Mouse (Mus musculus): ENCODE data around the gene Col23a1.

Col23a1 gene

DNA sequence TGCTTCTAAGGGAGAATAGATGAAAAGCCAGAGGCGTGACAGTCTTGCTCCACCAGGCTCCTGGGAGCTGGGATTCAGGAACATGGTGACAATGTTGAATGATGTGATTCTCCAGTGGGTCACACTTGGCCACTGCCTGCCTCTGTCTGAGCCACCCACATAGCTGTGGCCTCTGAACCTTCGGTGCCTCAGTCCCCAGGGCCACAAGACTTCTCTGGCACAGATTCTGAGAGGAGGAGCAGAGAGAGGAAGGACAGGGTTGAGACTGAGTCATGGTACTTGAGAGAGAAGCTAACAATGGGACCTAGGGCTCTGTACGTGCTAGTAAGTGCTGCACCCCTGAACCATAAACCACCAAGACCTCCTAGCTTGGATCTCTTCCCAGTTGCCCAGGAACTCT is 141.6 kb downstream of the Col23a1 start:
- no peak for DNase-seq (ENCODE audit: low read depth in 2 of 2, low spot score in 2 of 2)

DNA sequence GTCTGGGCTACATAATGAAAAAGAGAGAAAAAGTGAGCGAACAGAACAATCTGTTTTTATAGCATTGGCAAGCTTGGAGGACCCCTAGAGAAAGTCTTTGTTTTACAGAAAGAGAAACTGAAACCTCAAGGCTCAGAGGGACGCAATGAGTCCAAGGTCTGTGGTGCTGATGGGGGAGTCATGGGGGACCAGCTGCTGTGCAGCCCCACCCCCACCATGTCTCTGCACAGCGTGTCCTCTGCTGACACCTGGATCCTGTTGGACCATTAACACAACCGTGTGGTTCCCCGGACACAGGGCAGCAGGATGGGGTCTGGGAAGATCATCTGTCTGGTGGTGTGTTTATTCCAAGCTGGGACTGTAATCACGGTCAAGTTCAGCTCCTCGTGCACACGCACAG is 142.2 kb downstream of the Col23a1 start:
- DNase-seq (ENCODE audit: low read depth in 2 of 2, low spot score in 2 of 2), result no peak

GRCm38 (mm10) chr11:51442006-51442405 is 152.3 kb downstream of the Col23a1 start:
- DNase-seq (ENCODE audit: low read depth in 2 of 2, low spot score in 2 of 2), result no peak

DNA sequence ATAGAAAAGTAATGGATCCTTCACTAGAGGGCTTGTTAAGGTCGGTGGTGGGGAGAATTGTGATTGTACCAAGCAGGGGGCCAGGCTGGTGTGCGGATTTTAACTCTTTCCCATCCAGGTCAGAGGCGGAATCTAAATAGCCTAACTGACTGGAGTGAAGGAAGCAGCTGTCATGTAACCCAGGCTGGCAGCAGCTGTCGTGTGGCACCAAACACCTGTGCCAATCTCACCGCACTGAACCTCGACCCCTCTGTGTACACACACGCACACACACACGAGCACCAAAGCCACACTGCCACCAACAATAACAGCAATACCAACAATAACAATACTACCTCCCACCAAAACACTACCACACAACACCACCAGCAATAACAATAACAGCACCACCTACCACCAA is 152.9 kb downstream of the Col23a1 start:
- no peak for DNase-seq (ENCODE audit: low read depth in 2 of 2, low spot score in 2 of 2)

GRCm38 (mm10) chr11:51443818-51444217 is 154.1 kb downstream of the Col23a1 start:
- no peak for DNase-seq (ENCODE audit: low read depth in 2 of 2, low spot score in 2 of 2)

DNA sequence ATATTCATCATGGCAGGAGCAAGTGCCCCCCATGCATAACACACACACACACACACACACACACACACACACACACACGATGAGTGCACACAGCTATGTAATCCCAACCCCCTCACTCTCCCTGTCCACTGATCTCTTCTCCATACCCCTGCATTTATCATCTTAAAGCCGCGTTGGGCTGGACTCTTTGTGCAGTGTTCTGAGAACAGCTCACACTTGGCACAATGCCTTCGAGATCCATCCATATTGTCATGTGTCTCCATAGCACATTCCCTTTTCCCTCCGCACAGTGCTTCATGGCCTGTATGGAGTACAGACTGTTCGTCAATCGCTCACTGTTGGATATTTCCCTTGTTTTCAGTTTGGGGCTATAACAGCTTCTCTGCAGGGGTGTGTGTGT is 154.9 kb downstream of the Col23a1 start:
- DNase-seq (ENCODE audit: low read depth in 2 of 2, low spot score in 2 of 2), result no peak

DNA sequence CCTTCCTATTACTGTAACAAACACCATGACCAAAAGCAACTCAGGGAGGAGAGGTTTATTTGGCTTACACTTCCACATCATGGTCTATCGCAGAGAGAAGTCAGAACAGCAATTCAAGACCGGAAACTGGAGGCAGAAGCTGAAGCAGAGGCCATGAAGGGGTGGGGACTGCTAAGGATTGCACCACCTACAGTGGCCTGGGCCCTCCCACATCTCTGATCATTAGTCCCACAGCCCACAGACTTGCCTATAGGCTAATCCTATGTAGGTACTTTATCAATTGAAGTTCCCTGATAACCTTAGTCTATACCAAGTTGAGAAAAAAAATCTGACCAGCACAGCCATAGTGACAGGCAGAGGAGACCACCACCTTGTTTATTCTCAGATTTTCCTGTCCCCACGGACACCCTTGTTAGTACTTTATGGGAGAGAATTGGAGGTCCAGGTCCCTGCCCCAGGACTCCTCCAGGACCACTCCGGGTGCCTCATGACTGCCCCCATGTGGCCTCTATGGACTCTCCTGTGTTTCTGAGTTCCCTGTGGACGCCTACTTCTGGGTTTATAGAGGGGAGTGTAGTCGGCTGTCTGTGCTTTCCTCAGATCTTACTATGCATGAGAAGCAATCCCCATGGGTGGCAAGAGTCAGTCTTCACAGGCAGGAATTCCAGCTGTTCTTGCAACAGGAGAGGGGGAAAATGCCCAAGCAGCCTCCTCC is 157.1 kb downstream of the Col23a1 start:
- DNase-seq (ENCODE audit: low read depth in 2 of 2, low spot score in 2 of 2), result no peak

- DNase-seq (ENCODE audit: low read depth in 2 of 2, low spot score in 2 of 2), result no peak
These were observed 158.5 kb downstream of the Col23a1 start for GRCm38 (mm10) chr11:51448256-51448655.

- DNase-seq (ENCODE audit: low read depth in 2 of 2, low spot score in 2 of 2), result no peak
These were observed 159.0 kb downstream of the Col23a1 start for GRCm38 (mm10) chr11:51448680-51449079.

DNA sequence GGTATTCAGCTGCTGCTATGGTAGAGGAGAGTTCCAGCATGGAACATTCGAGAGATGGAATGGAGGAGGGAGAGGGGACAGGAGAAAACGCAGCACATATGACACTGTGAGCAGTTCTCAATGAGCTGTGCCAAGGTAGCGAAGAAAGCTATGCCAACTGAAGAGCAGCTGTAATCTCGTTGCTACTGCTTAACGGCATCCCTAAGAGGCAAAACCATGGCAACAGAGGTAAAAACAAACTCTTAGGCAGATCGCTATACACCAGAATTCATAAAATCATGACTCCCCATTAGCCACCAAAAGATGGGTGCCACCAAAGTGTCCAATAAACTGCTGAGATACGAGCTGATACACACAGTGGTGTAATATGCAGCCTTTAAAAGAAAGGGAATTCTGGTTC is 160.2 kb downstream of the Col23a1 start:
- no peak for DNase-seq (ENCODE audit: low read depth in 2 of 2, low spot score in 2 of 2)

- DNase-seq (ENCODE audit: low read depth in 2 of 2, low spot score in 2 of 2), result no peak
These were observed 161.6 kb downstream of the Col23a1 start for GRCm38 (mm10) chr11:51451281-51451680.

DNA sequence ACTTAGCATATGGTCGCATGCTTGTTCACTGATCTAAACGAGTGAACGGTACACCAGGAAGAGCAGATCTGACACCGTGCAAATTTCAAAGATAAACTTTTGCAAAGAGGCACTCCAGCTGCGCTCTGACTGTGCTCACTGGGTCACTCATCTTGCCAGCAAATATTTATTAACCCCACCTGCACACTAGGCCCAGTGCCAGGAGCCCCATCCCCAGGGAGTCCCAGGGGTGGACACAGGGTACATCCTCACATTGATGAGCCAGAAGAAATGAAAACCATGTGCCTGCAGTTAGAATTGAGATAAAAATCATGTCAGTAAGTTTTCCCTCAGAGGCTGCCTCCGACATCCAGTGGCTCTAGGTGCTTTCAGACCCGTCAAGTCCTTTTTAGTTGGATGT is 162.2 kb downstream of the Col23a1 start:
- no peak for DNase-seq (ENCODE audit: low read depth in 2 of 2, low spot score in 2 of 2)

DNA sequence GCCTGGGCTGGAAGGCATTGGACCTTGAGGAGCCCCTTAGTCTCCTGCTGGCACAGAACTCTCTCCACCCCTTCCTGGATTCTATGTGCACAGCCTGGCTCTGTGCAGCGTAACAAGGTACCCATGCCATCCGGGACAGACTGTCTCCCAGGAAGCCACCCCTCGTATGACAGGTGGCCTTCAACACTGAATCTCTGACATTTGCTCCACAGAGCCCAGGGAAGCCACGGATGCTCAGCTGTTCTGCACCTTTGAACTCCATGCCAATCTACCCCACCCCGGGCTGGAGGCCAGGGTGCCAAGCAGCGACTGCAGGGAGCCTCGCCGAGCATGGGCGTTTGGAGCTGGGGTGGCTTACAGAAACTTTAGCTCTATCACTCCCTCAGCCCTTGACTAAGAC is 164.0 kb downstream of the Col23a1 start:
- DNase-seq (ENCODE audit: low read depth in 2 of 2, low spot score in 2 of 2), result no peak

DNA sequence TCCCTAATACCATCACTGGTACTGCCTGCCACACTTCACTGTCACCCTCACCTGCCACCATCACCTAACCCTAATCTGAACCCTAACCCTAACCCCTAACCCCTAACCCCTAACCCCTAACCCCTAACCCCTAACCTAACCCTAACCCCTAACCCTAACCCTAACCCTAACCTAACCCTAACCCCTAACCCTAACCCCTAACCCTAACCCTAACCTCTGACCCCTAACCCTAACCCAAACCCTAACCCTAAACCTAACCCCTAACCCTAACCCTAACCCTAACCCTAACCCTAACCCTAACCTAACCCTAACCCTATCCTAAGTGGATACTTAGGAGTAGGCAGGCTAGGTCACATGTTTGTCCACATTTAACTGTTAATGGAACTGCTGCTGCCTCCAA is 165.8 kb downstream of the Col23a1 start:
- DNase-seq (ENCODE audit: low read depth in 2 of 2, low spot score in 2 of 2), result no peak

- no peak for DNase-seq (ENCODE audit: low read depth in 2 of 2, low spot score in 2 of 2)
These were observed 167.9 kb downstream of the Col23a1 start for GRCm38 (mm10) chr11:51457624-51458023.

GRCm38 (mm10) chr11:51458649-51459048 is 168.9 kb downstream of the Col23a1 start:
- no peak for DNase-seq (ENCODE audit: low read depth in 2 of 2, low spot score in 2 of 2)

DNA sequence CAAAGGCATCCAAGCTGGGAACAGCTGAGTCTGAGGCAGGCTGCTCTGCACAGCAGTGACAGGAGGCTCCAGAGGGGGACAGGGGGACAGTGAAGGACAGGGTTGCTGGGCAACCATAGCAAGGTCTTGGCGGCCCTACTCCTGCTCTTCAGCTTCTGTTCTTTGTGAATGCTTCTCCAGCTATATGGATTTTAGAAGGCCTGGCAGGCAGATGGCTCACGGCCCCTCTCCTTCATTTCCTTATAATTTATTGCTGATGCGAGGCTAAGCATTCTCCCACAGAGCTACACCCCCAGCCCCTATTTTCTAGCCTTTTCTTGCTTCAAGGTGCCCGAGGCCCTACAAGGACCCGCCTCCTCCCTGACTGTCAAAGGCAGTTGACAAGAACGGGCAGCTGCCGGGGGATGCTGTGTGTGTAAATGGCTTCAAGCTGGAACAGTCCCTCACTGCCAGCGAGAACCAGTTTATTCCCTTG is 169.9 kb downstream of the Col23a1 start:
- no peak for DNase-seq (ENCODE audit: low read depth in 2 of 2, low spot score in 2 of 2)

DNA sequence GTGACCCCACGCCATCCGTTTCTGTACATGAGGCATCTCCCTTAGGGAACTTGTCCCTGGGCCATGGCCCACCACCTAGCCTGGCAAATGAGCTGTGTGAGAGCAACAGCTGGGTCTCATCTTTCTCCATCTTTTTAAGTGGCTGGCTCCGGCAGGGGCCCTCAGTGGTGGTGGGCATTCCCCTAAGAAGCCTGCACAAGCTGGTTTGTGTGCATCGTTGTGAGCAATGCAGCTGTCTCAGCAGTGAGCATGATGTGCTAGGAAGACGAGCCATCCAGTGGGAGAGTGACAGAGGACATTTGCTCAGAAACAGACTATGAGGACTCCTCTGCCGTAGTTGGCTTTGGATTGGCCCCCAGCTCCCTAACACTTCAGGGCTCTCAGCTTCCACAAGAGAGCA is 179.0 kb downstream of the Col23a1 start:
- no peak for DNase-seq (ENCODE audit: low read depth in 2 of 2, low spot score in 2 of 2)

DNA sequence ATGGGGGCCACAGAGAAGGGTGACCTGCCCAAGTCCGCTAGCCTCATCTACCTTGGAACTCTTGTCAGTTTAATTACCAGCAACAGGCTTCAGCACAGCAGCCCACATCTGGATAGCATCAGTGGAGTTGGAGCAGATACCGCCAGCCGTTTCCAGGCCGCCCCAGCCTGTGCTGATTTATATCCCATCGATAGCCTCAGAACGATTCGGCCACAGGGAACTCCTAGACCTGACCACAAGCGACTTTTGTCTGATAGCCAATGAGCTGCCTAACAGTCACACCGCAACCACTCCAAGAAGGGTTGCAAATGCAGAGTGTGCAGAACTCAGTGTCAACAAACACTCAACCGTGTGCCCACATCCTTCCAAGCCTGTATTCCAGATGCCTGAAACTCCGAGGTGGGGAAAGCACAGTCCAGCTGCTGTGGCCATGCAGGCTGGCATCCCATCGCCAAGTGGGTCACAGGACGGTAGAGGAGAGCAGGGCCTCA is 179.7 kb downstream of the Col23a1 start:
- DNase-seq (ENCODE audit: low read depth in 2 of 2, low spot score in 2 of 2), result no peak

DNA sequence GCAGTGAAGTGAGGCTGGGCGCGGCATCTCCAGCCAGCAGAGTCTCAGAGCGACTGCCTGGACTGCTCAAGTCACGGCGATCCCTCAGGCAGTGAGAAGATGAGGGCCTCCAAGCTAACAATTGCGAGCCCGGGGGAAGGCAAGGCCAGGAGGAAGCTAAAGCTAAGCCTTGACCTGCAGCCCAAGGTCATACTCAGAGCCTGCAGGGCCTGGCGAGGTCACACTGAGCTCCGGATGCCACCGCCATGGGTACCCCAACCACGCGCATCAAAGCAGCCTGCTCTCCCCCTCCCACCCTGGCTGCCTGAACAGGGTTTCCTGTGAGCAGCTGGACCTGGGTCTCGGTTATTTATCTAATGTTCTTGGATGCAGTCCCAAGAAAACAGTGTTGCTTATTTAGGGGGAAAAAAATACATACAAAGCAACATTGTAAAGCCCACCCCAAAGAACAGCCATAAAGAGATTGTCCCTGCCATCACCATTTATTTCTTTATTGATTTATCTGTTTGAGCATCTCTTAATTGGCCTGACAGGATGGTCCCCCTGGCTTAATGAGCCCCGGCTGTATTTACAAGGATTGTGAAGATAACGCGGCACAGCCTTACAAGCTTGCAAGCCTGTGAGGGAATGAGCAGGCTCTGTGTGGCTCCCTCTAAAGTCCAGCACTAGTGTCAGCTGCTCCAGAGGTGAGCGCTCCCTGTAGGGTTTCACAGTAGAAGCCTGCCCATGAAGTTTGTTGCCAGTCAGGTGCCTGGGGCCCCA is 180.8 kb downstream of the Col23a1 start:
- DNase-seq (ENCODE audit: low read depth in 2 of 2, low spot score in 2 of 2), result no peak

GRCm38 (mm10) chr11:51473686-51474085 is 184.0 kb downstream of the Col23a1 start:
- DNase-seq (ENCODE audit: low read depth in 2 of 2, low spot score in 2 of 2), result no peak

DNA sequence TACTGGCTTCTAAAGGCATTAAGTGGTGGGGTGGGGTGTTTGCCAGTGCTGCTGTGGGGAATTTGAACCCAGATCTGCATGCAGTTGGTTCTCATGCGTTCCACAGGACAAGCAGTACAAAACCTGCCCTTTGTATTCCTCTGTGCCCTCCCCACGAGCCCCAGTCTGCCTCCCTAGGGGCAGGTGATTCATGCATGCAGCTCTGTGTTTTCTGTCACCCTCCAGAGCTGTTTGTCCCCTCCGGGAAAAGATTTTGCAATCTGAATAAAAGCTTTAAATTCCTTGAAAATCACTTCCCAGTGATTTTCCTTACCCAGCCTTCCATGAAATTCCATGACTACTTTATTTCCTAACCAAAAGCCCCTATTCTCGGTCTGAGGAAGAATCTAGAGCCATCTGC is 186.8 kb downstream of the Col23a1 start:
- no peak for DNase-seq (ENCODE audit: low read depth in 2 of 2, low spot score in 2 of 2)

All from CD8-positive naive resting alpha-beta T cell, adult 2 months (primary cell).